ENCODE assay signal across 24 mouse cellular contexts in genomic region chr19:26767941-26768340, GRCm38 (mm10).
DNase-seq lines count a peak whose midpoint lies in the region; ATAC-seq lines count a peak whose summit lies in the region.
"Had no signal": no experiment of that assay in that cellular context is flagged by ENCODE, and none has a peak within 500 bp of the region (broad histone marks: within the 10 kb centered on the region; RNA-seq: fewer than 3 reads in every experiment).

No protein-coding gene starts in this region.

- no peak overlapping the region for H3K4me2 ChIP-seq in hindbrain, embryonic 14.5 days (replicated peaks)
- no peak overlapping the region for H3K4me2 ChIP-seq in hindbrain, embryonic 16.5 days (ENCODE audit: low read length)
- H3K4me2 ChIP-seq in midbrain, embryonic 13.5 days (replicated peaks), result no peak overlapping the region
- H3K4me2 ChIP-seq in neural tube, embryonic 15.5 days, result no peak overlapping the region
- H3K4me2 ChIP-seq: embryonic facial prominence, embryonic 13.5 days; intestine, embryonic 15.5 days; limb, embryonic 15.5 days; lung, embryonic 14.5 days; neural tube, embryonic 12.5 days had no signal

- H3K27me3 ChIP-seq in hindbrain, embryonic 14.5 days (ENCODE audit: control insufficient read depth, insufficient read depth, low read length), result no peaks in the 10 kb centered on the region
- H3K27me3 ChIP-seq in hindbrain, embryonic 16.5 days (replicated peaks; ENCODE audit: control insufficient read depth, insufficient read depth, low read length), result no peaks in the 10 kb centered on the region
- no peaks in the 10 kb centered on the region for H3K27me3 ChIP-seq in midbrain, embryonic 13.5 days
- H3K27me3 ChIP-seq in neural tube, embryonic 15.5 days (replicated peaks), result no peaks in the 10 kb centered on the region
- H3K27me3 ChIP-seq: embryonic facial prominence, embryonic 13.5 days; intestine, embryonic 15.5 days; limb, embryonic 15.5 days; neural tube, embryonic 12.5 days had no signal

- no peak overlapping the region for H3K9ac ChIP-seq in hindbrain, embryonic 14.5 days
- H3K9ac ChIP-seq in hindbrain, embryonic 16.5 days (ENCODE audit: low read depth, low read length), result no peak overlapping the region
- H3K9ac ChIP-seq in midbrain, embryonic 13.5 days (replicated peaks), result no peak overlapping the region
- no peak overlapping the region for H3K9ac ChIP-seq in neural tube, embryonic 15.5 days (replicated peaks)
- H3K9ac ChIP-seq: embryonic facial prominence, embryonic 13.5 days; intestine, embryonic 15.5 days; limb, embryonic 15.5 days; liver, embryonic 14.5 days; lung, embryonic 14.5 days; neural tube, embryonic 12.5 days had no signal

- peaks cover 23% of the 10 kb centered on the region for H3K4me1 ChIP-seq in hindbrain, embryonic 14.5 days (replicated peaks; ENCODE audit: control insufficient read depth, insufficient read depth, low read length)
- H3K4me1 ChIP-seq in hindbrain, embryonic 16.5 days (ENCODE audit: control insufficient read depth, insufficient read depth, low read depth, low read length), result peaks cover 24% of the 10 kb centered on the region
- H3K4me1 ChIP-seq in midbrain, embryonic 13.5 days (replicated peaks), result peaks cover 46% of the 10 kb centered on the region
- H3K4me1 ChIP-seq in neural tube, embryonic 15.5 days, result peaks cover 36% of the 10 kb centered on the region
- H3K4me1 ChIP-seq: heart, embryonic 10.5 days; intestine, embryonic 15.5 days had no signal

- peak overlapping the region; percentile 99 for H3K27ac ChIP-seq in hindbrain, embryonic 14.5 days
- H3K27ac ChIP-seq in hindbrain, embryonic 16.5 days (ENCODE audit: low read depth, low read length), result no peak overlapping the region
- peak overlapping the region; percentile 99; the same call in 1 of the 2 replicates for H3K27ac ChIP-seq in midbrain, embryonic 13.5 days
- peak overlapping the region; percentile 93 for H3K27ac ChIP-seq in neural tube, embryonic 15.5 days (replicated peaks)
- H3K27ac ChIP-seq: embryonic facial prominence, embryonic 13.5 days; gastrocnemius, adult 2 months; heart, embryonic 10.5 days; intestine, embryonic 15.5 days; limb, embryonic 15.5 days; liver, embryonic 14.5 days; stomach, postnatal 0 days had no signal

- no peak for ATAC-seq in hindbrain, embryonic 14.5 days (ENCODE audit: low FRiP score)
- no peak for ATAC-seq in hindbrain, embryonic 16.5 days
- no peak for ATAC-seq in midbrain, embryonic 13.5 days
- ATAC-seq in neural tube, embryonic 15.5 days (ENCODE audit: low FRiP score), result no peak
- ATAC-seq in cerebellum, adult (ENCODE audit: insufficient number of reproducible peaks, low FRiP score, low TSS enrichment), result no peak
- ATAC-seq: intestine, embryonic 15.5 days had no signal

- no peaks in the 10 kb centered on the region for H3K9me3 ChIP-seq in hindbrain, embryonic 14.5 days (ENCODE audit: control insufficient read depth, low read length)
- no peaks in the 10 kb centered on the region for H3K9me3 ChIP-seq in hindbrain, embryonic 16.5 days (ENCODE audit: control insufficient read depth, low read length)
- no peaks in the 10 kb centered on the region for H3K9me3 ChIP-seq in midbrain, embryonic 13.5 days
- H3K9me3 ChIP-seq in neural tube, embryonic 15.5 days (replicated peaks), result no peaks in the 10 kb centered on the region
- H3K9me3 ChIP-seq: embryonic facial prominence, embryonic 13.5 days; heart, embryonic 10.5 days; intestine, embryonic 15.5 days; limb, embryonic 15.5 days; neural tube, embryonic 12.5 days had no signal

- 92% methylated on average over 6 of the region's 6 CpGs for WGBS in hindbrain, embryonic 14.5 days
- WGBS in hindbrain, embryonic 16.5 days, result 92% methylated on average over 6 of the region's 6 CpGs
- 94% methylated on average over 6 of the region's 6 CpGs for WGBS in midbrain, embryonic 13.5 days
- 88% methylated on average over 6 of the region's 6 CpGs for WGBS in neural tube, embryonic 15.5 days

- H3K4me3 ChIP-seq in hindbrain, embryonic 14.5 days (replicated peaks; ENCODE audit: low read length), result no peak overlapping the region
- H3K4me3 ChIP-seq in hindbrain, embryonic 16.5 days (ENCODE audit: low read length), result no peak overlapping the region
- H3K4me3 ChIP-seq in midbrain, embryonic 13.5 days (replicated peaks), result no peak overlapping the region
- H3K4me3 ChIP-seq in neural tube, embryonic 15.5 days (replicated peaks), result no peak overlapping the region
- H3K4me3 ChIP-seq: embryonic facial prominence, embryonic 13.5 days; erythroblast, embryonic 14.5 days; gastrocnemius, adult 2 months; heart, embryonic 10.5 days; intestine, embryonic 15.5 days; limb, embryonic 15.5 days; neural tube, embryonic 12.5 days had no signal

- H3K36me3 ChIP-seq in hindbrain, embryonic 14.5 days (replicated peaks; ENCODE audit: control insufficient read depth, insufficient read depth), result peaks cover 9% of the 10 kb centered on the region; the same call in 1 of the 2 replicates
- H3K36me3 ChIP-seq in hindbrain, embryonic 16.5 days (ENCODE audit: control insufficient read depth, insufficient read depth, low read length), result no peaks in the 10 kb centered on the region
- peaks cover 15% of the 10 kb centered on the region; the same call in 1 of the 2 replicates for H3K36me3 ChIP-seq in midbrain, embryonic 13.5 days
- H3K36me3 ChIP-seq in neural tube, embryonic 15.5 days, result peaks cover 8% of the 10 kb centered on the region
- H3K36me3 ChIP-seq: intestine, embryonic 15.5 days; neural tube, embryonic 12.5 days had no signal

- DNase-seq in hindbrain, embryonic 14.5 days (ENCODE audit: low spot score), result no peak
- peak; percentile 57 for DNase-seq in retina, postnatal 1 day
- DNase-seq in retina, embryonic 14.5 days (ENCODE audit: low spot score), result no peak
- DNase-seq in spleen, postnatal 10 days (ENCODE audit: low spot score in 2 of 2), result no peak
- DNase-seq: adrenal gland, postnatal 36 days; embryo, embryonic 11 days; gastrocnemius, adult 2 months; heart, postnatal 4 days; kidney, postnatal 25 days; left cerebral cortex, postnatal 4 days; lung, embryonic 14.5 days; thymus, adult 2 months had no signal
